Mouse (Mus musculus): ENCODE results near the gene Rps27a.

Rps27a gene

GRCm38 (mm10) chr11:29547752-29548503 lies at the start of gene Rps27a, which contains the start of gene Clhc1:
Gene Rps27a, minus strand, starts transcription at chr11:29548109.
Gene Clhc1, plus strand, starts transcription at chr11:29547950.
- TF ChIP-seq GATA4 (IDR thresholded peaks at IDR 0.05; ENCODE audit: insufficient replicate concordance, low read length), result no peak; the same call in 1 of the 2 replicates

DNA sequence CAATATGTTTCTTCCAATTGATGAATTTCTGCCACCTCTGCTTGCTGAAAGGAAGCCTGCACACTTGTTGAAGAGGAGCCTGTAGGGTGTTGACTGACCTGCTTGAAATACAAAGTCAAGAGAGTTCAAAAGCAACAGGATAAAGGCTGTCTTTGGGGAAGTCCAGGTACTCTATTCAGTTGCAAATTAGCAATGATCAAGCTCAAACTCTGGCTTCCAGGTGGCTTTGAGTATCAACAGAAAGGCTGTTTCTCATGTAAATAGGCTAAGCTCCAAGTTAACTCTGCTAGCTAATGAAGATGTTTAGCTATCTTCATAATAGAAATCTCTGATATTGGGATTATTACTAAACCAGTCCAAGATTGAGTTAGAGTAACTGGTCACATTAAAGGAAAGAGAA lies 49.2 kb upstream of the Rps27a start:
- no peak for TF ChIP-seq GATA4 (IDR thresholded peaks at IDR 0.05; ENCODE audit: insufficient replicate concordance, low read length)

- no peak for TF ChIP-seq GATA4 (IDR thresholded peaks at IDR 0.05; ENCODE audit: insufficient replicate concordance, low read length)
These were observed 47.3 kb upstream of the Rps27a start for GRCm38 (mm10) chr11:29595217-29595616.

GRCm38 (mm10) chr11:29579610-29580009 lies 31.7 kb upstream of the Rps27a start:
- TF ChIP-seq GATA4 (IDR thresholded peaks at IDR 0.05; ENCODE audit: insufficient replicate concordance, low read length), result no peak

GRCm38 (mm10) chr11:29572656-29573055 lies 24.7 kb upstream of the Rps27a start:
- no peak for TF ChIP-seq GATA4 (IDR thresholded peaks at IDR 0.05; ENCODE audit: insufficient replicate concordance, low read length)

DNA sequence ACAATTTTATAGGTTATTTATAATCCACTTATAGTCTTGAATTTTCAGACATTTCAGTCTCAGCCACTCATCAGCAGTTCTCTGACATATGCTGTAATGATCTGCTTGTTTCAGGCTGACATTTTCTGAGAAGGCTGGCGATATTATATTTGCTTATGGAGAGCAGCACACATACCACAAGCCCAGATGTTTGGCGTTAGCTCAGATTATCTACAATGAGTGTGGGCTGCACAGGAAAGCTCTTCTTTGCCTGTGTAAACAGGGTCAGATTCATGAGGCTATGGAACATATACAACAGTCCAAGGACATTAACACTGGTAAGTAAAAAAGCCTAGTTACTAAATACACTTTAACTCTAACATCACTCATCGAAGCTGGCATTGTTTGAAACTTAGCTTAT lies 23.6 kb upstream of the Rps27a start:
- no peak for TF ChIP-seq GATA4 (IDR thresholded peaks at IDR 0.05; ENCODE audit: insufficient replicate concordance, low read length)

DNA sequence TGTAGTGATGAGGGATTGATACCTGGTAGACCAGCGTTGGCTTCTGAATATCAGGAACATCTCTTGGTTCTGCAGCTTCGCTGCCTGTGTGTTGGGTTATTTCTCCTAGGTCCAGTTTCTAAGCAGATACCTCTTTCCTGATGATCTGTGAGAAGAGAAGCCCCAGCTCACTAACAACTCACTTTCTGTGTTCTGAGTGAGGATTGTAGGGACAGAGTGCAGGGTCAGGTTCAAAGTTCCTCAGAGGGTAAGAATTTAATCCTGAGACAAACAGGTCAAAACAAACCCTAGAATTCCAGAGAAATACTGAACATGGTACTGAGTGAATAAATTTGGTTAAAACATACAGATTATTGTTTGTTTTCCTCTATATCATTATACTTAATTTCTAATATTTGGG lies 15.5 kb upstream of the Rps27a start:
- TF ChIP-seq GATA4 (IDR thresholded peaks at IDR 0.05; ENCODE audit: insufficient replicate concordance, low read length), result no peak

DNA sequence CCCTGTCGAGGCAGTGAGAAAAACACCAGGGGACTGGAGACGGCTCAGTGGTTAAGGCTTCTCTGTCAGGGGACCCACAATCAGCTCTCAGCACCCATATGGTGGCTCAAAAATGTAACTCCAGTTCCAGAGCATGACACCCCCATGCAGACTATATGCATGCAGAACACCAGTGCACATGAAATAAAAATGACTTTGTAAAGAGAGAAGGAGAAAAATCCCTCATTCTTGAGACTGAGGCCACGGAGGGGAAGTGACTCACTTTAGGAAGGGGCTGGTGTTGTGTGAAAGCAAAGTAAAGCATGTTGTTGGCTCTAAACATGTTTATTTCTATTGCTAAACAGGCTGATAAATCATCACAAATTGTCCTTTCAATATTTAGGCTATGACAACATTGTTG lies 13.1 kb upstream of the Rps27a start:
- TF ChIP-seq GATA4 (IDR thresholded peaks at IDR 0.05; ENCODE audit: insufficient replicate concordance, low read length), result no peak

- no peak for TF ChIP-seq GATA4 (IDR thresholded peaks at IDR 0.05; ENCODE audit: insufficient replicate concordance, low read length)
These were observed 12.5 kb upstream of the Rps27a start for GRCm38 (mm10) chr11:29560452-29560851.

DNA sequence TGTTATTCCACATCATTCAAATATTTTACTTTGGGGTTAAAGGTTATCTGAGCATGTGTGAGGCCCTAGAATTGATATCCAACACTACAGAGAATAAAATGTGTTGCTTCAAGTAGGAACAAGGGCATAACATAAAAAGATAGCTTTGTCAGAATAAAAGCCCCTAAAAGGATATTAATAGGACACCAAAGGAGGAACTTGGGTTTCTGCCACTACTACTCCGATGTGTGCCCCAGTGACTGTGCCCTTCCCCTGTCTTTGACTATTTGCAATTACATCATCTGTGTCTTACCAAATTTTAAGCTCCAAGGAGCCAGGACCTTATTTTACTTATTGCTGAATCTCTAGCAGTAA lies 1.5 kb upstream of the Rps27a start:
- no peak for TF ChIP-seq GATA4 (IDR thresholded peaks at IDR 0.05; ENCODE audit: insufficient replicate concordance, low read length)

GRCm38 (mm10) chr11:29548504-29549424 lies 855 bp upstream of the Rps27a start:
- TF ChIP-seq GATA4 (IDR thresholded peaks at IDR 0.05; ENCODE audit: insufficient replicate concordance, low read length), result no peak

DNA sequence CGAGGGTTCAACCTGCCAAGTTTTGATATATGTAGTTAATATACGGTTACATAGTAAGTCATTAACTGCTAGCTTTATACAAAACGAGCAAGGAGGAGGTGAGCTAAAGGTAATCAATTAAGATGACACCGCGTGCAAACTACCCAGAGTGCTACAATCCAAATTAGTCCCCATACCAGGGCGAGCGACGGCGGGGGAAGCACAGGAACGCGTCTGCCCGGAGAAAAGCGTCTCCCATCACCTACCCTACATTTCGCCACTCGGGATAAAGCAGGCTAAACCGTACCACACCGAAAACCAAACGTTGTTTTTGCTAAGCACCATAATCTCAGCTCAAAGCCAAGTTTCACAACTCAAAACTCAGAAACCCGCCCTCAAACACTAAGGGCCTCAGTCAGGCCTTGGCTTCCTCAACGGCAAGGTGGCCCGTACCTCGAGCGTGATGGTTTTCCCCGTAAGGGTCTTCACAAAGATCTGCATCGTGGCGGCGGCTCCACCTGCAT lies 609 bp downstream of the Rps27a start:
- TF ChIP-seq GATA4 (IDR thresholded peaks at IDR 0.05; ENCODE audit: insufficient replicate concordance, low read length), result no peak

- no peak for TF ChIP-seq GATA4 (IDR thresholded peaks at IDR 0.05; ENCODE audit: insufficient replicate concordance, low read length)
These were observed 1.1 kb downstream of the Rps27a start for GRCm38 (mm10) chr11:29546762-29547161.

DNA sequence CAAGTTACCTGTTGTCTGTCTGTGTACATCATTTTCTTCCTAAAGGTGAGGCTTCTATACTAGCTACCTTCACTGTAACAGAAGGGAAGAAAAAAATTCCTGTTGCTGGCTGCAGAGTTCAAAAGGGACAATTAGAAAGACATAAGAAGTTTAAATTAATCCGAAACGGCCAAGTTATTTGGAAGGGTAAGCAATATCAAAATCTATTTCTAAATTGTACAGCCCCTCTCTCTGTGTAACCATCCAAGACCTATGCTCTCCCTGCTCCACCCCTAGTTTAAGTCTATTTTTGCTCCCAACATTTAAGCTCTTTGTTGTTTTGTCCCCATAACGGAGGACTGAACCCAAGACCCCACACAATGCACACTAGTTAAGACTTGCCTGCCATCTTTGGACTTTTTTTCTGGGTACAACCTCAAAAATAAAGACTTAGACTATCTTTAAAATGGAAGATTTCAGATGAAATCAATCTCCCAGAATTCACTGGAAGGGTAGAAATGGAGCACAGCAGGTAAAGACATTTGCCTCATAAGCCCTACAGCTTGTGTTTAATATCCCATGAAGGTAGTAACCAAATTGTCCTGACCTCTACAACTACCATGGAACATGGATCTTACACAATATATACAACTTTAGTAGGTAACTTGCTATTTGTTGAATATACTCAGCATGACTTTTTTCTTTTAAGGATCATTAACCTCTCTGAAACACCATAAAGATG lies 3.5 kb downstream of the Rps27a start:
- TF ChIP-seq GATA4 (IDR thresholded peaks at IDR 0.05; ENCODE audit: insufficient replicate concordance, low read length), result no peak

DNA sequence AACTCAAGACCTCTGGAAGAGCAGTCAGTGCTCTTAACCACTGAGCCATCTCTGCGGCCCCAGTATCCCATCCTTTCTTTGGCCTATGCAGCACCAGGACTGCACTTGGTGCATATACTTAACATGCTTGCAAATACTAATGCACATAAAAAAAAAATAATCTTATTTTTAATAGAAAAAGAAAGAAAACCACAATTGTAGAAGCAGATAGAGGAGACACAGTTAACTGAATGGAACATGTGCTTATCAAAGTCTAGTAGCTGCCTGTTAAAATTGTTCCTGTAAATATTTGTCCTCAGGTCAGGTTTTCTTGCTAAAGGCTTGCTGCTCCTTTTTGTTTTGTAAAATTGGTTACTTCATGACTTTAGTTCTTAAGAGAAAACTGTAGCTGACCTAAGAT lies 9.7 kb downstream of the Rps27a start:
- no peak for TF ChIP-seq GATA4 (IDR thresholded peaks at IDR 0.05; ENCODE audit: insufficient replicate concordance, low read length)
